Mouse (Mus musculus) cerebellum, adult 9-10 months (tissue): ENCODE results near the gene Gpr65.
"Not testable (repeated sequence)": the region's sequence is repeated elsewhere in the genome, so short reads cannot be mapped to it uniquely, and the experiment has no call there.

Source experiments
- DNase-seq: peaks from one replicate; pipeline ENCODE4 v3.0.0; 2022

The Gpr65 gene

DNA sequence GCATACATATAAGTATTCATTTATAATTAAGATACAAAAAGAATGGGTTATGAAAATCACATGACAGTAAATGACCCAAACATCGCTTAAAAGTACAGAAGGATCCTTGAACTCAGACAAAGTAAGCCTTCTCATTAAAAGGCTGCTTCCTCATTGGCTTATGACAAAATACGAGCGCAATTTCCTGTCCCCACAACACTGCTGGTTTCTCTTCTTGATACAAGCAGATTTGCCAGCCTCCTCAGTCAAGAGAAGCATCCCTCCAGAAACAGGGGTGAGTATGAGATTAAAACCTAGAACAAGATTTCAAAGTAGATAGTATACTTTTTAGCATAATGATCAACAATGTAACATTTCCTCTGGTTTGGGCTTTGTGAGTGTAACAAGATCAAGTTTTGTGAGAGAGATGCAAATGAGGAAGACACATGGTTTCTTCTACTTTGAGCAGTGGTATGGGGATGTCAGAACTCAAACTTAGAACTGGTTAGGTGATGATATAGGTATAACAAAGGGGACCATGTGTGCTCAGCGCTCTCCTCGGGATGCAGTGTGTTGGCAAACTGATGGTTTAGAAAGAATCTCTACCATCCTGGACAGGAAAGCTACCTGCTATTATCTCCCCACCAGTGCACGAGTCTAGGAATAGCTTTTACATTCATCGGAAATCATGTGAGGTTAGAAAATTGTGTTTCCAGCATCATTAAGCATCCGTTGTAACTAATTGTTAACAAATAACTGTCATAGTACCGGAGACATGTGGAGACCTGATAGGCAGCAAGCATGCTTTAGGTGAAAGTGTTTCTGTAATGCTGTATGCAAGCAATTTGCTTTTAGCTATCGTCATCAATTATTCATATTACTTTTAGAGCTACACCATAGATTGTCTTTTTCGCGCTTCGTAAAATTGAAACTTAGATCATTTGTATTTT is at the start of gene Gpr65:
Gpr65 (plus strand) TSS at position 195 of the 929 bp plus-strand sequence.
- DNase-seq = no peak

DNA sequence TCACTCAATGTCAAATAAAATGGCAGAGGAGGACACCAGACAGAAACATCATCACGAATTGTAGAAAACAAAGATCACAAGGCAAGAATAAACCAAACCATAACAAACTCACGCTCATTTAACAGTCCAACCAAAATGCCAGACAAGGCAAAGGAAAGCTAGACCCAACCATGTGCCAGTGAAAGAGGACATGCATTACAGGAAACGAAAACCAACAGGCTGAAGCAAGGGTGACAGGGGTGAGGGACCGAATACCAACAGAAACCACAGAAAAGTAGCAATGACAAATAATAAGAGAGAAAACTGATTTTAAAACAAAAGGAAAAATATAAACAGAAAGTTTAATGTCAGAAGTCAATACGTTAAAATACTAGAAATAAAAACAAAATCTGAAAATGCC is 45.1 kb upstream of the Gpr65 start:
- no peak for DNase-seq

DNA sequence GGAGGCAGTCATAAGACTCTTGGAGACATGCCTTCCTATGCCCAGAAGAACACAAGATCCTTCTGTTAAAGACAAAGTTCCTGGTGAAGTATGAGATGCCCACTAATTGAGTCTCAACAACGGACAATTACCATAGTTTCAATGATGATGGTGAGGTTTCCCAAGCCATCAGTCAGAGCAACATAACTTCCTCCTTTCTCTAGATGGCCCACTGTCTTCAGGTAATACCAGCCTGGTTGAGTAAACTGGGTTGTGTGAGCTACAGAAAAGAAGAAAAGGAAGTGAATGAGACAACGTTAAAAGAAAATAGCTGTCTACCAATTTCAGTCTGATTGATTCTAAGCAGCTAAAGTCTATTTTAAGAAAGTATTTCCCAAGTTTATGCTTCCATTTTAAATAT is 41.4 kb upstream of the Gpr65 start:
- no peak for DNase-seq

DNA sequence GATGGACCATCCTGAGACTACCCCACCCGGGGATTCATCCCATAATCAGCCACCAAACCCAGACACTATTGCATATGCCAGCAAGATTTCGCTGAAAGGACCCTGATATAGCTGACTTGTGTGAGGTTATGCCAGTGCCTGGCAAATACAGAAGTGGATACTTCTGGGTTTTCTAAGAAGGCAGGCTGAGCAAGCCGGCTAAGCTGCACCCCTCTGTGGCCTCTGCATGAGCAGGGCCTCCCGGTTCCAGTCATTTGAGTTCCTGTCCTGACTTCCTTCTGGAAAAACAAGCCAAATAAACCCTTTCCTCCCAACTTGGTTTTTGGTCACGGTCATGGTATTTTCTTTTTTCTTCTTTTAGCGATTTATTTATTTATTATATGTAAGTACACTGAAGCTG is 30.0 kb upstream of the Gpr65 start:
- DNase-seq = not testable (repeated sequence)

DNA sequence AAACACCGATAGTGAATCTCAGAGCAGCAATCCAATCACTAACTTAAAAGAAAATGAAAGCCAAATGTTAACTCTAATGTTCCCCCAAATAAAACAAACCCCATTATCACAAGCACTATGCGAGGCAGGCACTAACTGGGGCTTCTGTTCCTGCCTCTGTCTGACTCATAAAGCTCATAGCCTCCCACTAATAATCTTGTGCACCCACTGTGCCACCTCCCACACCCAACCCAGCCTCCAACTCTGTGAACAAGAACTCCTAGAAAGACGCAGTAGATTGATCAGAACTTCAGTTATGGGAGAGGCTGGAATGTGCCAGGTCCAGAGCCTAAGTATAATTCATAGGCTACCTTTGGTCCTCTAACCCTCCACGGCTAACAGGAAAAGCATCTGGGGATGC is 24.3 kb upstream of the Gpr65 start:
- no peak for DNase-seq

DNA sequence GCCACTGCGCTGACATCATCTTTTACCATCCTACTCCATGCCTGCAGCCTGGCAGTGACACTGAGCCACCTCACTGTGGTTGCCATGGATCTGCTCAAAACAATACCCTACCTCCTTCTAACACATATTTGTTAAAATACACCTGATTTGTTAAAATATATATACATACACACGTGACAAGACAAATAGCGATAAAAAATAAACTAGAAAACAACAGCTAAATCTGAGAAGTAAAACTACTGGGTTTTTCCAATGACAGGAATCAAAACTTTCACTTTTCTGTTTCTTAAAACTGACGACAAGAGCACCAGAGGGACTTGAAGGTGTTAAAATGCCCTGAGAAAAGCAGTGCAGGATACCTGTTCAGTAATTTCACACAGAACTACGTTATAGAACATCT is 23.6 kb upstream of the Gpr65 start:
- no peak for DNase-seq

DNA sequence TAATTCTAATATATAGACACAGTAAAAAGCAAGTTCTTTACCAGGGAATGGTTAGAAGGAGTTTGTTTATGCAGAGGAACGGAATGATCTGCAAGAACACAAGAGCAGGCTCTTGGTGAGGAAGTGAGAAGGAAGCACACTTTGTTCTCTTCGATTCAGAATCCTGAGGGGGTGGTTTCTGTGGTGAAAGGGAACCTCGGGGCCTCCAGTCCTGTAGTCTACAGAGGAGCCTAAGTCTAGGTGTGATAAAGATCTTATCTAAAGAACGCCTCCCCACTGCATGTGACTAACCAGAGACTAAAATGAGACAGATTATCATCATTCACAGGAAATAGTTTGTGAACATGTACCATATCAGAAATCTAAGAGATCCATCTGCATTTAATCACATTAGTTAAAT is 21.6 kb upstream of the Gpr65 start:
- no peak for DNase-seq

DNA sequence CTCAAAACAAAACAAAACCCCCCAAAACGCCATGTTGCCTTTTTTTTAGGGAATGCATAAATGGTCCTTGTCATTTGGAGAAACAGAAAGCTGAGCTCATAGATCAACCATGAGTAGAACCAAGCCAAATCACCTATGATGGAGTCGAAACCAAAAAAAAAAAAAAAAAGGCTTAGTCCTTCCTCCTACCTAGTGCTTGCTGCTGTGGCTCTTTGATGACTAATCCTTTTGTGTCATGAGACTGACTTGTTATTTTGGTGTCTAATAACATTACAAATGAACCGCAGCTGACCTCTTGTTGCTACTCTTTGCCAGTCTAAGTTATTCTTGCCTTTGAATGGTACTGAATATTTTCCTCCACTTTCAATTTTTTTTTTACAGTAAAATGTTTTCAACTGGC is 18.8 kb upstream of the Gpr65 start:
- DNase-seq = no peak

DNA sequence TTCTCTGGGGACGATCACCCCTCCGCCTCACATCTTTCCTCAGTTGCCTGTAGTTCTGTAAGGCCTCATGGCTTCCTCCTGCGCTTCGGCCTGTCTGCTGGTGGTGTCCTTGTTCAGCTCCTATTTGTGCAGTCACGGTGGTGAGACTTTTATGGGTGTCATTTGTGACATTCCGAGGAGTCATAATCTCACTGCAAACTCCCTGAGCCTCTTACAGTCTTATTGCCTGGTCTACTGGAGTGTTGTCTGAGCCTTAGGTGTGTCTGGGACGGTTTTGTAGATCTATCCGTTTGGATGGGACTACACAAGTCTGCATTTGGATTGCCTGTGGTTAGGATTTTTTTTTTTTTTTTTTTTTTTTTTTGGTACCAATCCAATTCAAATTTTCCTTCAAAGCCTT is 18.1 kb upstream of the Gpr65 start:
- DNase-seq = no peak

DNA sequence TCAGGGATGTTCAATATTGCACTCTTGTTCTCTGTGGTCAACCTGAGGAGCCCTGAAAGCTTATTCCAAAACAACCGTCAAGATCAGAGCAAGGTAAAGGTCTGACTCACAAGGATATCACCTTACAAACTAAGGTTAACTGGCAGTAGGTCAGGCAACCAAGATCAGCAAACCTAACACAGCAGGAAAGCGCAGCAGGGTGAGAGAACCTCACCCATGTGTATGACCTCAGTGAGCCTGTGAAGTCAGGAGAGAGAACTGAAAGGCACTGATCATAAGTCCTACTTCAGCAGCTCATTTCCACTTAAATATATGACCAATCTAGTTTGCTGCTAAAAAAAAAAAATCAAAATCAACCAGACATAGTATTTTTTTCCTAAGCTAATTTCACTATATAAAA is 16.0 kb upstream of the Gpr65 start:
- DNase-seq = no peak

DNA sequence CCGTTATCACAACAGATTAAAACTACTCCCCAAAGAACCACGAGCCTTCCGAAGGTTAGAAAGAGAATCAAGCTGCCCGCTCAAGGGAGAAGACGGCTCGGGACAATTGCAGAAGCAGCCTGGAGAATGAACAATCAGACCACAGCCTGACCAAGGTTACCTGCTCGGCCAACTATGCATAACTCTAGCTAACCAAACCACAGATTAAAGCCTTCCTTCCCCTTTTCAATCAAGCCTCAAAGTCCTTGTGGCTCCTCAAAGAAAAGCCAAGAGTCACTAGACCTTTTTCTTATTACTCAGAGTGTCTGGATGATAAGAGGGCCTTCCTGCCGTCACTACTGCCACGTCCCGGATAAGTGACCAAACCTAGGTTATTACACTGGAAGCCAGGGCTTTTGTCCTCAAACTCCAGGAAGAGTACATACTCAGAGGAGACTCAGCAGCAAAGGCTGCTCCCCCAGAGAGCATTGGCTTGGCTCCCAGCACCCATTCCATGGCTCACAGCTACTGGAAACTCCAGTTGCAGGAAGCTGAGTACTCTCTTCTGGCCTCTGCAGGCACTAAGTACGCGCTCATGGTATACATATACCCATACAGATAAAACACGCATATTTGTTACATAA is 13.0 kb upstream of the Gpr65 start:
- no peak for DNase-seq

DNA sequence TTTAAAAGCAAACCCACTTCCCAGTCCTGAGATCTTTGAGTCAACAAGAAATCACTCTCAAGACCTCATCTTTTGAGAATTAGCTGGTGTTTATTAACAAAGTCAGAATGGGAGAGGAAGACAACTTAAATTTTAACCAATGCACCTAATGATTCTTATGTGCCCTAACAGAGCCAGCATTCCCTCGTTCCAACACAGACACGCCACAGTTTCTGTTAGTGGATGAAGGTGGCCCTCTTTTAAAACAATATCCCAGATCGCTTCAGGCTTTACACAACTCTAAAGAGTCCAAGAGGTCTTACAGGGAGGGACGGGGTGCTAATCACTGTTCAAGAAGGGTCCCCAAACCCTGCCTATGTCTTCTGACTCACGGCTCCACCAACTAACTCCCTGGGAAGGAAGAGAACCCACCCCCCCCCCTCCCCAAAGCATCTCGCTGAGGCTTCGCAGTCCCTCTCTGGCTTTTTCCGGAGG is 10.0 kb upstream of the Gpr65 start:
- peak; percentile 50 for DNase-seq

DNA sequence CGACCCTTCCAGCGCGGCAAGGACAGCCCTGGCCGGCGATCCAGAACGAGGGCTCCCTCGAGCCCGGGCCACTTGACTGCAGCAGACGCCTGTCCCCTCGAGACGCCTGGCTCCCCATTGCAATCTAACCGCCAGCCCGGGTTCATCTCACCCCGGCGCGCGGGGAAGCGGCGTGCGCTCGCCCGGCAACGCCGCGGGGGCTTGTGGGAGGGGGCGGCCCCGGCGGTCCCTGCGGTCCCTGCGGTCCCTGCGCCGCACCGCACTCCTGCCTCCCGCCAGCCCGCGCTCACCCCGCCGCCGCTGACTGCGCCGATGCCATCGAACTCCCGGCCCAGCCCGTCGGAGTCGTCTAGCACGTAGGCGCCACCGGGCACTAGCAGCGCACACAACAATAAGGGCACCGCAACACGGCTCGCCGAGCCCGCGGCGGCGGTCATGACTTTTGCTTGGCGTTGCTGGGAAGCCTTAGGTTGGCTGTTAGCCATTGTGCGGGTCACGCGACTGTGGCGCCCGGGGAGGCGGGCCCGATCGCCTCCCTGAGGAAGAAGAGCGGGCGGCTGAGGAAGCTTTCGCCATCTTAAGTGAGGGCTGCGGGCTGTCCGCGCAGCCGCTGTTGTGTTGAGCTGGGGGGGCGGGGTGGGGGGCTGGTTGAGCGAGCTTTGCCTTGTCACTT is 9.5 kb upstream of the Gpr65 start, which contains the start of gene Galc:
Galc (minus strand) TSS at position 615 of the 673 bp plus-strand sequence.
- DNase-seq = peak; percentile 91

DNA sequence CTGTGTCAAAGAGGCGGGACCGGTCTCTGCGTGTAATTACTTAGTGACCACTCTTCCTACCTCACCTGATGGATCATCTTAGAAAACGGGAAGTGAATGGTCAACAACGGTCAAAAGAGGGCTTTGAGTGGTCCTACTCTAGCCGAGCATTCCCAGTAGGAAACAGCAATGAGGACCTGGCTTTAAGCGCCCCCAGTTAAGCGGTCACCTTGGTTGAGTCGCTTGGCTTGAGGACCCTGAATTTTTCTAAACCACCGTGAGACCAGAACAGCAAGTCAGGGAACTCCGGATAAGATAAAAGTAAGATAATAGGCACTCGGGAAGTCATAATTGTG is 8.9 kb upstream of the Gpr65 start:
- no peak for DNase-seq

DNA sequence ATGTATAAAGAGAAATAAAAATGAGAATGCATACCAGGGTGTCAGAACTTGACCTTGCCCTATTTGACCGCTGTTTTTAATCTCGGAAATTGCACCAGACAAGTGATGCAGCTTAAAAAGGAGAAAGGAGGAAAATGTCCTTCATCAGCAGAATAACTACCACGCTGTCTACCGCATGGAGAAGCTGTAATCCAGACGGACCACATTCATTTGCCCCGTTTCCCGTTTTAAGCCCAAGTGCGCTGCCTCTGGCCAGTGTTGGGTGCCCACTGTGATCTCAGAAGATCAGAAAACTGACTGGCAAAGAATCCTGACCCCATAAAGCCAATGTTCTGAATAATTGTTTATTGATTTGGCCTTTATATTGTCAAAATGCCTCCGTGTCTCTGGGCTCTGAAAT is 2.7 kb upstream of the Gpr65 start:
- DNase-seq = no peak

DNA sequence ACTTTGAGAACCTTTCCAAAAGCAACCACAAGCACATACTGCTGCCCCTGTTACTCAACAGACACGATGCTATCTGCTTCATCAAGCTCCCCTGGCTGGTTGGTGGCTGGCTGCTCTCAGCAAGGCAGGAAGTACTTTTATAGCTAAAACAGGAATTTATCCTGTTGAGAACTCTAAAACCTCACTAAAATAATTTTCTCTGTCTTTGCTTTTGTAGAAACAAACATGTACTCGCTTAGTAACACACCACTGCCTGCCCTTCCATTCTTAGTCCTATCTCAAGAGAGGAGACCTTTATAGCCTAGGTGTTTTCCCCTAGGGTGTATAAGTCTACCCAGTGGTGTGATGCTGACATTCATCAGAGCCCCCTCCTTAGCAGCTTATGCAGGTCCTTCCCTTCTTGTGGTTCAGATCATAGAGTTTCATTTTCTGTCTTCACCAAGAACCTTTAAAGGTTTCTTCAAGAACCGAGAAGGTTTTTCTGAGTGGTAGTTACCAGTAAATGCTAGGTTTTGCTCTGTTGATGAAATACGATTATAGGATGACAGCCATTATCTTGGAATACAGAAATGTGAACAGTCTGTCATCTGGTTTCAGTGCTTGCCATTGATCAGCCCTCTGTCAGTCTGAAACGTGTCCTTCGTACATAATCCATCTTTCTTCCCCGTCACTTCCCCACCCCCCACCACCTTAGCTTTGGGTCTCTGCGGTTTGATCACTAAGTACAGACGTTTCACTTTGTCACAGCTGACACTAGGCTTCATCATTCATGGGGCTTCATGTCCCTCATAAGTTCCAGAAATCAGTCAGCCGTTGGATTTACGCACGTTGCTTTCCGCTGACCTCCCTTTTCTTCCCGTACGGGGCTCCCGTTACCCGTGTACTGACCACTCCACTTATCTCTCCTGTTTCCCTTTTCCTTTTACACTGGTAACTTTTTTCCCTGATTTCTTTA is 1.6 kb downstream of the Gpr65 start:
- DNase-seq = no peak

DNA sequence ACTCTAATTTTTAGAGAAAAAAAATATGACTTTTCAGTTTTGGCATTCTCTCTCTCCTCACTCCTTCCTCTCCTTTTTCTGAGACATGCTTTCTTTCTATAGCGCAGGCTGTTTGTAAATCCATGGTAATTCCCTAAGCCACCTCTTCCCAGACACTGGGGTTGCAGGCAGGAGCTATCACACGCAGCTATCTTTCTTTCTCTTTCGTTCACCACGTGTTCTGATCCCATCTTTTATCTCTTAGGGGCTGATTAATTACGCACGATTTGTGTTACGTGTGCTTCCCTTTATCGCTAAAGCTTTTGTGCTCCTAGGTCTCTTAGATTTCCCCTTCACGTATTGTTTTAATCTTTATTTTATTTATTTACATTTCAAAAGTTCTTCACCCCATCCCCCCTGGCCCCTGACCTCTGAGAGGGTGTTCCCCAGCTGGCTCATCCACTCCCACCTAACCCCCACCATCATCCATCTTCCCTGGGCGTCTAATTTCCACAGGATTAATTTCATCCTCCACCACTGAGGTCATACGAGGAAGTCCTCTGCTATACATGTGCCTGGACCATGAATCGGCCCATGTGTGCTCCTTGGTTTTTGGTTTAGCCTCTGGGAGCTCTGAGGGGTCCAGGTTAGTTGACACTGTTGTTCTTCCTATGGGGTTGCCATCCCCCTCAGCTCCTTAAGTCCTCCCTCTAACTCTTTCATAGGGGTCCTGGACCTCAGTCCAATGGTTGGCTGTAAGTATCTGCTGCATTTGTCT is 2.6 kb downstream of the Gpr65 start:
- DNase-seq = no peak

DNA sequence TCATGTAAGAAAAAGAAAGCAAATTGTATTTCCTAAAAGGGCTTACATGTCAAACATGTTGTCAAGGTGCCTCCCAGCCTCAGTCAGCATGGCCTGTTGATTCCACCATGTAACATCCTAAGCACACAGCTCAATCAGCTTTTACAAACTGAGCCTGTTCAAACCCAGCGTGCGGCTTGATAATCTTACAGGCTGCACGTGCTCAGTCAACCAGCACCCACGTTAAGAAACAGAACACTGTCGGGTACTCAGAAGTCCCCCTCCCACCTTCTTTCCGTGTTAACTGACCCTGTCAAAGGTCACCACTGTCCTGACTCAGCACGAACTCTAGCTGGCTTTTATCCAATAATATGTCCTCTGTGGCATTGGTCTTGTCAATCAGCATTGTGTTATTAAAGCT is 4.0 kb downstream of the Gpr65 start:
- no peak for DNase-seq

DNA sequence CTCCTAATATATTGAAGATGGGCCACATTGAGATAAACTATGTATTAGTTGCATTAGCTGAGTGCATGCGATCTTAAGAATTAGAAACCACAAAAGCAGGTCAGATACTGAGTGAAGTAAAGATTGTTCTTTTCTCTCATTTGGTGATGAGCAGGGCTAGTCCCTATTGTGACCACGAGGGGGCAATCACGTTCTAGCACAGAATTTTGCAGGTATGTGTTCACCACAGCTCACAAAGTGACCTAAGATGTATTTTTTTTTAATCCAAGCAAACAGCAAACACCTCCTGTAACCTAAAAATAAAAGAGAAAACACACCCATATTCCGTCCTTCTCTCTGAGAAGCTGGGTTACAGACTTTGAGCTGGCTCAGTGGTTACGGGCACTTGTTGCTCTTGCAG is 12.1 kb downstream of the Gpr65 start:
- DNase-seq = peak; percentile 83

DNA sequence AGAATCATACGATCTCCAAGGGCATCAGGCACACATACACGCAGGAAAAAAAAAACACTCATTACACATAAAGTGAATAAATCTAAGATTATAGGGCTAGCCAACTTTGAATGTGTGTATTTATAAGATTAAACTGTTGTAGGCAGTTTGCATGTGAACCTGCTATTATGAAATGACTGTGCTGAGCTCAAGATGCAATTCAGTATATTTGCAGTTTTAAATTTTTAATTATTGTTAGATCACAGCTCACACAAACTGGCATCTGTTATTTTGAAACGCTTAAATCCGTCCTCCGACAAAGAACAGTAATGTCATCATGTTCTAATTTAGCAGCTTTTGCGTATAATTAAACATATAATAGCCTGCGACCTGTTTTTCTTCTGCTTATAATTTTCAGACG is 12.6 kb downstream of the Gpr65 start:
- no peak for DNase-seq

DNA sequence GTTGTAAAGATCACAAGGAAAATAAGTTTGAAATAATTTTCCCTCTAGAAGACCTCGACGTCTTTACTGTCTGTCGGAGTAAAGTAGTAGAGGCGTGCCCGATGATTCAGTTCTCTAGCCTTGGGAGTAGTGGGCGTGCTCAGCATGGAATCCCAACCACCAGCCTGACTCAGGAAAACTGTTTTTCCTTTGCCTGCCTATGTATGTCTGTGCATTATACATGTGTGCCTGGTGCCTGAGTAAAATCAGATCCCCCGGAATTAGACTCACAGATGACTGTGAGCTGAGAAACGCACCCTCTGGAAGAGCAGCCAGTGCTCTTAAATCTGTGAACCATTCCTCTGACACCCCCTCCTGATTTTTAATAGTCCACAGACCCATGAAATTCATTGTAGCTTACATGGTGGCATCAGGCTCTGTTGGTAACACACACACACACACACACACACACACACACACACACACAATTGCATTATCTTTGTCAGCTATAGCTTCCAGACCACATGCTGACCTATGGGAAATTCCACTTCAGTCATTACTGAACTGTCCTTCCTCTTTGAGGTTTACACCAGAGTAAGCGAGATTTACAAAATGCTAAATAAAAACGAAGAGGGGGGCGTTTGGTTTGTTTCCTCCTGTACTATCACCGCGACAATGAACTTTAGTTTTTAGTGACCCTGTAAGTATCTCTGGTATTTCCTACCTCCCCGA is 14.5 kb downstream of the Gpr65 start:
- no peak for DNase-seq
